Mouse (Mus musculus) liver, embryonic 14.5 days (tissue): Measurements from ENCODE around the gene Cdk10. TPM values are rescaled to one million over a fixed set of nuclear protein-coding genes. Genes with fewer than 3 reads are reported as not detected.
A peak's percentile ranks its signal among the peaks of the same experiment; 100 is the strongest.
"Not testable (repeated sequence)": the region's sequence is repeated elsewhere in the genome, so short reads cannot be mapped to it uniquely, and the experiment has no call there.

Experiments
- ATAC-seq: fragments of 200-750 bp; cut with Nextera tagmentation; 2 replicates; pipeline ENCODE4 v1.8.0; 2017; ENCODE audit warnings: moderate number of reproducible peaks, mild to moderate bottlenecking, moderate library complexity; ENCODE audit not compliant: insufficient read depth
- DNase-seq, 3 experiments: peaks; one replicate each; pipeline ENCODE4 v3.0.0-alpha.2; 2012 to 2013; ENCODE audit warnings: low read depth in 3 of 3, low spot score in 3 of 3
- H3K27ac ChIP-seq: fragments of 300-500 bp; sonication (generic); 2 replicates; pipeline ENCODE4 v1.5.1; 2014; ENCODE audit warnings: moderate library complexity, mild to moderate bottlenecking, control low read depth, inconsistent platforms
- H3K27me3 ChIP-seq: fragments of 300-500 bp; sonication (generic); 2 replicates; pipeline ENCODE4 v1.6.1; 2014; ENCODE audit warnings: mild to moderate bottlenecking, low read length, moderate library complexity; ENCODE audit not compliant: control insufficient read depth, insufficient read depth
- H3K36me3 ChIP-seq: fragments of 300-500 bp; sonication (generic); replicated peaks from 2 replicates; pipeline ENCODE4 v1.6.1; 2014; ENCODE audit warnings: low read depth; ENCODE audit not compliant: control insufficient read depth, insufficient read depth
- H3K4me1 ChIP-seq, 2 experiments: fragments of 200-500 bp in 1 of 2; fragments of 300-500 bp in 1 of 2; sonication (generic) in 1 of 2; replicated peaks; 2 replicates each; pipeline ENCODE4 v1.6.1; 2012 to 2014; ENCODE audit warnings: antibody characterized with exemption in 1 of 2, inconsistent platforms in 1 of 2, low read length in 1 of 2; ENCODE audit not compliant: control insufficient read depth in 2 of 2, insufficient read depth in 2 of 2
- H3K4me2 ChIP-seq: fragments of 300-500 bp; sonication (generic); 2 replicates; pipeline ENCODE4 v1.6.1; 2014; ENCODE audit warnings: low read depth, mild to moderate bottlenecking, control low read depth, moderate library complexity
- H3K4me3 ChIP-seq, 2 experiments: fragments of 200-500 bp in 1 of 2; fragments of 300-500 bp in 1 of 2; sonication (generic) in 1 of 2; 2 replicates each; pipeline ENCODE4 v1.5.1; 2012 to 2014; ENCODE audit warnings: low read depth in 2 of 2, low read length in 2 of 2, mild to moderate bottlenecking in 2 of 2, control low read depth in 1 of 2, inconsistent platforms in 1 of 2, moderate library complexity in 1 of 2; ENCODE audit not compliant: insufficient read depth in 1 of 2
- H3K9ac ChIP-seq: fragments of 300-500 bp; sonication (generic); replicated peaks from 2 replicates; pipeline ENCODE4 v1.6.1; 2014; ENCODE audit warnings: mild to moderate bottlenecking, control low read depth, moderate library complexity
- H3K9me3 ChIP-seq: fragments of 300-500 bp; sonication (generic); 2 replicates; pipeline ENCODE4 v1.6.1; 2016; ENCODE audit warnings: low read length, mixed read lengths; ENCODE audit not compliant: control insufficient read depth
- CTCF ChIP-seq: IDR thresholded peaks from 2 replicates; pipeline ENCODE4 v1.5.1; 2016; ENCODE audit warnings: antibody characterized with exemption, low read depth, control low read depth
- EP300 ChIP-seq: IDR thresholded peaks from 2 replicates; pipeline ENCODE4 v1.6.1; 2016; ENCODE audit warnings: antibody characterized with exemption, low read depth
- WGBS: fragments of 180-500 bp; shearing (Covaris S2); extraction: QIAGEN DNeasy Blood & Tissue Kit; methylation state at CpG from one replicate; pipeline ENCODE4 v1.1.7; 2014; ENCODE audit not compliant: insufficient replicate concordance; 5-methylcytosine and 5-hydroxymethylcytosine counted together
- polyA plus RNA-seq, 2 experiments: library from polyadenylated mRNA; depleted of rRNA in 1 of 2; stranded (reverse) in 1 of 2; unstranded in 1 of 2; fragments of >200 nt; fragmentation: Nextera tagmentation in 1 of 2; extraction: Ambion mirVana in 1 of 2; gene quantifications; 2 replicates each; pipeline versions ENCODE4 v1.2.1 to v1.2.3; 2012 to 2014

The Cdk10 gene
- polyA plus RNA-seq, 2 experiments, result 7.2 to 16.3 TPM

DNA sequence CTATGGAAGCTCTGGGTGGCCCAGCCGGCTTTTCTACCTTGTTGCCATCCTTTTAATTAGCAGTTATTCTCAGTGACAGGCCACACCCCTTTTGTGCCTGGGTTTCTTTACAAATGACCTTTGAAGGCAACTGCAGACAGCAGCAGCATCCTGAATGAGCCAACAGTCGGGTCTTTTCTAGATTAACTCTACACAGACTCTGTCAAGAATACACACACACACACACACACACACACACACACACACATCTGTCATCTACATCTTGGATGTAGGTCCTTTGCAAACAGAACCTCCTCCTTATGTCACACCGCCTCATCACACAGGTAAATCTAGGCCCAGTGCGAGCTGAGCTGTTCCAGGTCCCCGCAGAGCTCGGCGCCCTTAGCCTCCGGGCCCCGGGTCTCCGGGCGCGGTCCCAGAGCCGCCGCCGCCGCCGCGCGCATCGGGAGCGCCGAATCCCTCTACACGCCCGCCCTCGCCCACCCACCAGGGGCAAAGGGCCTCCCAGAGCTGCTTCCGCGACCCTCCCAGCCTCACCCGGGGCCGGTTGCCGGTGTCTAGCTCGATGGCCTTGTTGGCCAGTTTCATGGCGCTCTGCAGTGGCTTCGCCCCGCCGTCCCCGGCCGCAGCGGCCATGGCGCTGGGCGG, 28.9 kb downstream of the Cdk10 start:
- Histone ChIP-seq H3K4me2 (peak overlapping the region; percentile 78), H3K36me3 (peaks cover 6% of the 10 kb centered on the region), H3K4me1 (peaks cover 8 to 13% of the 10 kb centered on the region in 2 experiments), H3K9ac (peak overlapping the region; percentile 90), H3K4me3 (peak overlapping the region; percentile 84 to 87), H3K27me3 (no peaks in the 10 kb centered on the region), H3K27ac (peak overlapping the region; percentile 3; the same call in 1 of the 2 replicates), H3K9me3 (no peaks in the 10 kb centered on the region)
- ATAC-seq, result peak; percentile 42
- WGBS, result under 1% methylated on average over 40 of the region's 40 CpGs
- no peak for TF ChIP-seq CTCF
- TF ChIP-seq EP300, result no peak
- DNase-seq, result no peak

DNA sequence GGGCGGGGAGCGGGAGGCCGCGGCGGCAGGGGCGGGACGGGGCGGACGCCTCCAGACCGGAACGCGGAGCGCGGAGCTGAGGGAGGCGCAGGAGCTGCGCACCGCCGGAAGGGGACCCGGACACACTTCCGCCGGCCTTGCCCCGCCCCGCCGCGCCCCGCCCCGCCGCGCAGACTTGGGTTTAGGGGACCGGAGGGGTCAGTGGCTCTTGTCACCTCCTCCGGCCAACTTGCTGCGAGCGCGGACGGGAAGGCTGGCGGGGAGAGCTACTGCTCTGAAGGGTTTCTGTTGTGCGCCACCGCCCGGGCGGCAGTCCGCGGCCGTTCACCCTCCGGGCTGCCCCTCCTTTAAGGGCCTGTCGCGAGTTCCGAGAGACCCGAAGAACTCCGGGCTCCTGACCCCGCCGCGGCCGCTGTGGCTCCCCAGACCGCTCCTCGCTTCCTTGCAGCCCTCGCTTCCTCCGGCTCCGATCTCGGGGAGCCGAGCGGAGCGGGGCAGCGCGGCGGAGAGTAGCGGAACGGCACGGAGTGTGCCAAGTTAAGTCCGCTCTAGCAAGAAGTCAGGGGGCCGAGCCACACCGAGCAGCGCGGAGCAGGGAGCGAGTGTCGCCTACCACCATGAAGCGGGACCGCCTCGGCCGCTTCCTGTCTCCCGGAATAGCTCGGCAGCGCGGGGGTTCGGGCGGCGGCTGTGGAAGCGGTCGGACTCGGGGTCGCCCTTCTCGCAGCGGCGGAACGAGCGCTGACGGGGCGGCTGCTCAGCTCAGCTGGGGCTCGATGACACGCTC, 29.6 kb downstream of the Cdk10 start, which contains the start of the genes Zfp276 and Vps9d1:
Zfp276 (plus strand) TSS at position 97 of the 787 bp plus-strand sequence.
Vps9d1 (minus strand) TSS at position 250 of the 787 bp plus-strand sequence.
- DNase-seq, result peak; percentile 71 to 75 (median 72)
- peak within 1 kb of the TSS; percentile 78 for H3K4me2 ChIP-seq
- TF ChIP-seq EP300 (no peak), CTCF (0 out of 2 replicates have a peak, but pooled peaks have one; percentile 0)
- no peaks in the 10 kb centered on the region for H3K9me3 ChIP-seq
- H3K27me3 ChIP-seq, result no peaks in the 10 kb centered on the region
- peak; percentile 92 for ATAC-seq
- peak within 1 kb of the TSS; percentile 55 for H3K27ac ChIP-seq
- H3K4me1 ChIP-seq, result peaks cover 8 to 13% of the 10 kb centered on the region in 2 experiments
- H3K4me3 ChIP-seq, result peak within 1 kb of the TSS; percentile 84 to 87
- H3K36me3 ChIP-seq, result peaks cover 6% of the 10 kb centered on the region
- peak within 1 kb of the TSS; percentile 90 for H3K9ac ChIP-seq
- under 1% methylated on average over 98 of the region's 99 CpGs for WGBS

DNA sequence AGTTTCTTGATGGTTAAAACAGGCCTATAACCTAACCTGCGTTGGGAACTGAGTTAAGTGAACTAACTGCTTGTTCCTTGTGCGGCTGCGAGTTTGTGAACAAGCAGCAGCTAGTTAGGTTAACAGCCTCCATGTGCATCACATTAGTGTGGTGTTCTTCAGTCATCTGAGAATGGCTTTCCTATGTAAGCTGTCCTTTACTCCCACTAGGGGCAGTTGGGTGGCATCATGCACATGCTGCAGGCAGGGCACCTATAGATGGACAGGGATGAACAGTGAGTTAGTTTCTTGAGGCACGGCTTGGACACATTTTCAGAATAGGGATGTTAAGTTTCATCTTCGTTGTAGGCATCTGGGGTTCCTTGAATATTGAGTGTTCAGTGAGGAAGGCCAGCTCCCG, 30.5 kb downstream of the Cdk10 start:
- Histone ChIP-seq H3K27ac (peak overlapping the region; percentile 55; the same call in 1 of the 2 replicates), H3K9ac (peak overlapping the region; percentile 90), H3K36me3 (peaks cover 11% of the 10 kb centered on the region), H3K9me3 (no peaks in the 10 kb centered on the region), H3K4me2 (peak overlapping the region; percentile 78), H3K4me3 (peak overlapping the region; percentile 70 to 87), H3K27me3 (no peaks in the 10 kb centered on the region), H3K4me1 (peaks cover 8 to 13% of the 10 kb centered on the region in 2 experiments)
- 63% methylated on average over 6 of the region's 6 CpGs for WGBS
- TF ChIP-seq CTCF, result peak; percentile 32
- no peak for TF ChIP-seq EP300
- DNase-seq, result no peak
- ATAC-seq, result no peak

DNA sequence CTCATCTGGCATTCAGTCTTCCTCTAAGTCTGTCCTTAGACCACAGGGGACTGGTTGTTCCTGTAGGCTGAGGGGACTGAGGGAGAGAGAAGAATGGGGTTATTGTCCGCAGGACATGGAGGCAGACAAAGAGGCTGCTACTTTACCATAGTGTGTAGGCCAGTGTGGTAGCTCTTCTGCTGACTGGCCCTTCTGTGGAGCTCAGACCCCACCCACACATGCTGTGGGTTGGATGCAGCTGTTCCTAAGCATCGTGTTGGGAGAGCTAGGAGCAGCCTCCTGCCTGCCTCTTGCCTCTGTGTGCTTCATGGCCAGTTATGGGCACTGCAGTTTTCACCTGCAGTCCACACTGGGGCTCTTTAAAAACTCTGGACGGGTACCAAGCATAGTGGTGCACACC, 32.5 kb downstream of the Cdk10 start:
- no peak overlapping the region for H3K9ac ChIP-seq
- ATAC-seq (no peak), DNase-seq (no peak)
- TF ChIP-seq EP300 (no peak), CTCF (no peak)
- peaks cover 8 to 13% of the 10 kb centered on the region in 2 experiments for H3K4me1 ChIP-seq
- H3K4me2 ChIP-seq, result no peak overlapping the region
- H3K27me3 ChIP-seq, result no peaks in the 10 kb centered on the region
- 72% methylated on average over 3 of the region's 3 CpGs for WGBS
- no peak overlapping the region for H3K27ac ChIP-seq
- no peak overlapping the region for H3K4me3 ChIP-seq
- H3K9me3 ChIP-seq, result no peaks in the 10 kb centered on the region
- H3K36me3 ChIP-seq, result peaks cover 11% of the 10 kb centered on the region

DNA sequence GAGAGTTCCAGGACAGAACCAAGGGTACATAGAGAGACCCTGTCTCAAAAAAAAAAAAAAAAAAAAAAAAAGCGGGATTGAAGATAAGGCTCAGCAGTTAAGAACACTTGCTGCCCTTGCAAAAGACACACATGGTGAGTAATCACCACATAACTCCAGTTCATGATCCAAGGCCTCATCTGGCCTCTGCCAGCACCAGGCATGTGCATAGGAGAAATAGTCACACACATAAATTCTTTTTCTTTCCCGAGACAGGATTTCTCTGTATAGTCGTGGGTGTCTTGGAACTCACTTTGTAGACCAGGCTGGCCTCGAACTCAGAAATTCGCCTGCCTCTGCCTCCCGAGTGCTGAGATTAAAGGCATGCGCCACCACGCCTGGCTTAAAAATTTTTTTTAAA, 33.0 kb downstream of the Cdk10 start:
- not testable (repeated sequence) for H3K27me3 ChIP-seq, H3K4me2 ChIP-seq, H3K9ac ChIP-seq, H3K27ac ChIP-seq, ATAC-seq, H3K9me3 ChIP-seq, DNase-seq, H3K4me3 ChIP-seq
- Histone ChIP-seq H3K4me1 (peaks cover 8 to 13% of the 10 kb centered on the region in 2 experiments), H3K36me3 (peaks cover 11% of the 10 kb centered on the region)
- 75% methylated on average over 8 of the region's 8 CpGs for WGBS
